Mouse (Mus musculus): ENCODE data around the gene Vps18. TPM values are rescaled to one million over a fixed set of nuclear protein-coding genes. Genes with fewer than 3 reads are reported as not detected.

Vps18 gene
- polyA plus RNA-seq, 1 experiment from 2014 or later: 28.2 TPM

DNA sequence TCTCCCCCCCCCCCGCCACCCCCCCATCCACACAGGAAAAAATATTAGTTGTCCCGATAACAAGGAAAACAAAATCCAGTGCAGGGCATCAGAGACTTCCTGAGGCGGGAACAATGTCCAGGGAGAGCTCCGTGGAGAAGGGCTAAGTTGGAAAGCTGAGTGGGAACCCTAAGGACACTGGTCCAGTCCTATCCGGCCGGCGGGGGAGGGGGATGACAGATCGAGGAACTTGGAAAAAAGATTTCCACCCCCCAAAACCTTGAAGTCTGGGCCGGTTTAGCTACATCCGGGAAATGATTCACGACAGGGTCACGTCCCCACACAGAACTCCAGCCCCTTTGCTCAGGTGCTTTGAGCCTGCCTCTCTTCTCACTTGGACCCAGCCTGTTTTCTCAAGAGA is 23.0 kb downstream of the Vps18 start:
- no peak overlapping the region for H3K4me2 ChIP-seq (ENCODE audit: low read length)
- no peak for ATAC-seq
- no peak overlapping the region for H3K9ac ChIP-seq (ENCODE audit: low read depth, low read length)
- H3K4me3 ChIP-seq (ENCODE audit: low read length): no peak overlapping the region
- H3K27ac ChIP-seq (ENCODE audit: low read depth, low read length): no peak overlapping the region
- 53% methylated on average over 12 of the region's 12 CpGs for WGBS
- 0 out of 2 replicates have a peak, but pooled peaks cover 2% of the 10 kb centered on the region for H3K4me1 ChIP-seq (ENCODE audit: control insufficient read depth, insufficient read depth, low read depth, low read length)
- H3K9me3 ChIP-seq (ENCODE audit: control insufficient read depth, low read length): peaks cover 2% of the 10 kb centered on the region; the same call in 1 of the 2 replicates
- H3K27me3 ChIP-seq (replicated peaks; ENCODE audit: control insufficient read depth, insufficient read depth, low read length): peaks cover 4% of the 10 kb centered on the region
- H3K36me3 ChIP-seq (ENCODE audit: control insufficient read depth, insufficient read depth, low read length): no peaks in the 10 kb centered on the region

DNA sequence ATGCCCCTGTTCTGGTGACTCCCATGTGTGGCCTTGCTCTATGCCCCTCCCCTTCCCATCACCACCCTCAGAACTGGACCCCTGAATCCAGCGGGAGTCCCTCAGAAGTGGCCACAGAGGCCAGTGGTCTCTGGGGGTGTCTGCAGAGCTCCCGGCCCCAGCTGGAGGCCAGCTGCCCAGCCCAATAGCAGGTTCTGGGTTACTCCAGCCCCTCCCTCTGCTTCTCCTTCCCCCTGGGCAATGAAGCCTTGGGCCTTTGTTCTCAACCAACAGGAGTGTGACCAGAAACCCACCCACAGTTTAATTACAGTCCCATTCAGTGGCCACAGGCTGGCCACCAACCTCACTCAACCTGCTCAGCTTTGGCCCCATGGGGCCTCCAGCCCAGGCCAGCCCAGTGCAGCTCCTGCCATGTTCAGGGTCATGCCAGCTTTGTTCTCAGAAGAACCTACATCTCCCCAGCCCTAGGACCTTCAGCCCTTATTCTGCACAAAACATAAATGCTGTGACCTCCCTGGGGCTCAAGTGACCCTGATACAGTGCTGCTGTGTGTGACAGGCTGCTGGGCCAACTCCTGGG is 23.9 kb downstream of the Vps18 start:
- Histone ChIP-seq H3K4me2 (ENCODE audit: low read length) (no peak overlapping the region), H3K9ac (ENCODE audit: low read depth, low read length) (no peak overlapping the region), H3K4me1 (ENCODE audit: control insufficient read depth, insufficient read depth, low read depth, low read length) (0 out of 2 replicates have a peak, but pooled peaks cover 2% of the 10 kb centered on the region), H3K4me3 (ENCODE audit: low read length) (no peak overlapping the region), H3K27ac (ENCODE audit: low read depth, low read length) (no peak overlapping the region), H3K9me3 (ENCODE audit: control insufficient read depth, low read length) (peaks cover 2% of the 10 kb centered on the region; the same call in 1 of the 2 replicates), H3K27me3 (replicated peaks; ENCODE audit: control insufficient read depth, insufficient read depth, low read length) (peaks cover 4% of the 10 kb centered on the region), H3K36me3 (ENCODE audit: control insufficient read depth, insufficient read depth, low read length) (no peaks in the 10 kb centered on the region)
- no peak for ATAC-seq
- 37% methylated on average over 2 of the region's 2 CpGs for WGBS

DNA sequence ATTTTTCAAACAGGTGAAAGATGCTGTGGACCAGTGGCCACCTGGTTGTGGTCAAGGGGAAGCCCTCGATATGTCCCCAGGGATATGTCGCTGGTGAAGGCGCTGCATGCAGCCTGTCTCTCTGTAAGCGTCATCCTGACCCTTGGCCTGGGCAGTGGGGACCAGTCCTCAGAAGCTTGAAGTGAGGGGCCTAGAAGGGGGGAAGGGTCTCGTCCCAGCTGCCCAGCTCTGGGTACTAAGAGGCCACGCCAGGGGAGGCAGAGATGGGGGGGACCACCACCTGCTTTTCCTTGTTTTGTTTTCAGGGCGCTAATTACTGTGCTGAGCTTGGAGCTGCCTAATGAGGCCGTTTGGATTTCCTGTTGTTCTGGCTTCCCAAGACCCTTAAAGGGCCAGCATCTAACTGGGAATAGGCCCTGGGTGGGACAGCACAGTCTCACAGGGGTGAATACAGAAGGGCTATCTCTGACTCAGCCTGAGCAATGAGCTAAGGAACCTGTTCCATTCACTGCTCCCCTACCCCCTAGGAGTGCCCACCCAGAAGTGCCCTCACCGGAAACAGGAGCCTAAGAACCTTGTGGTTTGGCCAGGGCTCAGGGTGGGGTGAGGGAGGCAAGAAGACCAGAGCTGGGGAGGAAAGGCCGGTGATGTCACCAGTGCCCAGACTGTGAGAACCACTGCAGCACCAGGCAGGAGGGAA is 25.4 kb downstream of the Vps18 start:
- 33% methylated on average over 10 of the region's 10 CpGs for WGBS
- Histone ChIP-seq H3K27ac (ENCODE audit: low read depth, low read length) (no peak overlapping the region), H3K9me3 (ENCODE audit: control insufficient read depth, low read length) (peaks cover 2% of the 10 kb centered on the region; the same call in 1 of the 2 replicates), H3K9ac (ENCODE audit: low read depth, low read length) (no peak overlapping the region), H3K27me3 (replicated peaks; ENCODE audit: control insufficient read depth, insufficient read depth, low read length) (peaks cover 9% of the 10 kb centered on the region), H3K4me3 (ENCODE audit: low read length) (no peak overlapping the region), H3K36me3 (ENCODE audit: control insufficient read depth, insufficient read depth, low read length) (no peaks in the 10 kb centered on the region), H3K4me1 (ENCODE audit: control insufficient read depth, insufficient read depth, low read depth, low read length) (0 out of 2 replicates have a peak, but pooled peaks cover 2% of the 10 kb centered on the region), H3K4me2 (ENCODE audit: low read length) (no peak overlapping the region)
- ATAC-seq: 0 out of 2 replicates have a peak, but pooled peaks have one; percentile 30

DNA sequence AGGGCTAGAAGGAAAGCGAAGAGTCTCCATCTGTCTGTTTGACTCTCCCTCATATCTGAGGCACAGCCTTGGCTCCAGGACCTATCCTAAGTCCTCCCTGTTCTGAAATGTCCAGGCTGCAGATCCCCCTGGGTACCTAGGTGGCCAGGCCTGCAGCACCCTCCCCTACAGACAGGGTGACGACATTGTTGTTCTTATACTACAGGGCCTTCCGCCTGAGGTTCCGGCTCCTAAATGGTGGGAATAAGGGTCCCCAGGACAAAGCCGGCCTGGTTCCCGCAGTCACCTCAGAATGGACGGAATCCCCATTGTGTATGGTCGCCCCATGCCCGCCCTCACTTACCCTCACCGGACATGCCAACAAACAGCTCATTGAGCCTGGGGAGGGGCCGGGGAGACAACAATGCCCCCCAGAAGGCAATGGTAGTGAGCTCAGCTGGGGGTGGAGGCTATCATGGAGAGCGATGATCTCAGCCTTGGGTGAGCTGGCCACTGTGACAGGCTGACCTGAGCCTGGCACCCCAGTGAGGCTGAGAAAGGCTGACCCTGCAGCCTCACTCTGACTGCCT is 26.3 kb downstream of the Vps18 start:
- WGBS: 64% methylated on average over 12 of the region's 12 CpGs
- no peak overlapping the region for H3K4me2 ChIP-seq (ENCODE audit: low read length)
- peaks cover 9% of the 10 kb centered on the region for H3K27me3 ChIP-seq (replicated peaks; ENCODE audit: control insufficient read depth, insufficient read depth, low read length)
- no peaks in the 10 kb centered on the region for H3K36me3 ChIP-seq (ENCODE audit: control insufficient read depth, insufficient read depth, low read length)
- no peak overlapping the region for H3K4me3 ChIP-seq (ENCODE audit: low read length)
- no peak overlapping the region for H3K9ac ChIP-seq (ENCODE audit: low read depth, low read length)
- no peak overlapping the region; the same call in 1 of the 2 replicates for H3K27ac ChIP-seq (ENCODE audit: low read depth, low read length)
- H3K9me3 ChIP-seq (ENCODE audit: control insufficient read depth, low read length): peaks cover 2% of the 10 kb centered on the region; the same call in 1 of the 2 replicates
- H3K4me1 ChIP-seq (ENCODE audit: control insufficient read depth, insufficient read depth, low read depth, low read length): 0 out of 2 replicates have a peak, but pooled peaks cover 2% of the 10 kb centered on the region
- no peak for ATAC-seq

DNA sequence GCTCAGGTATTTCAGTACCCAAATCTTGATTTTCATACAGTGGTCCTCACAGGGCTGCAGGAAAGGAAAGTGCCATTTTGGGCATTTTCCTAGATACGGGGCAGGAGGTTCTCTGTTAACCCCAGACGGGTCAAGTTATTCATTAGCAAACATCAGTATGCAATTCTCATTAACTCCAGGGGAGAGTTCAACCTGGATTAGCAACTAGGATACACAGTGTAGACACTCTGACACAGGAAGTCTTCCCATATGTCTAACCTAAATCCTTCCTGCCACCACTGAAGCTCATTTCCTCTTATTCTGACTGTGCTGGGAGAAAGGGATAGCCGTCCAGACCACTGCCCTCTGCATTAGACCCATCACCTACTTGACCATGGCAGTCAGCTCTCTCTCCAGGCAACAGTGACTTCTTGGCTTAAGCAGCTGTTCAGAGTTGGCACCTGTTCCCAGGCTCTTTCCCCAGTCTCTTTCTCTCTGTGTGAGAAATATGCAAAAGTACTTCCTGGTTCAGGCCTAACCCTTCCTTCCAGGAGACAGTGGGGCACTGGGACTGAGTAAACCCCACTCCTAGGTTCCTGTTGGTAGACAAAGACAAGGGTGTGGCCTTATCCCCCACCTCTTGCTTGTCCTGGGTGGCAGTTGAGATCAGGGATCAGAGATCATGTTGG is 29.6 kb downstream of the Vps18 start:
- ATAC-seq: no peak
- peaks cover 27% of the 10 kb centered on the region for H3K27me3 ChIP-seq (replicated peaks; ENCODE audit: control insufficient read depth, insufficient read depth, low read length)
- H3K4me3 ChIP-seq (ENCODE audit: low read length): no peak overlapping the region
- H3K36me3 ChIP-seq (ENCODE audit: control insufficient read depth, insufficient read depth, low read length): no peaks in the 10 kb centered on the region
- no peak overlapping the region for H3K4me2 ChIP-seq (ENCODE audit: low read length)
- 53% methylated on average over 3 of the region's 3 CpGs for WGBS
- H3K9me3 ChIP-seq (ENCODE audit: control insufficient read depth, low read length): peaks cover 2% of the 10 kb centered on the region; the same call in 1 of the 2 replicates
- H3K4me1 ChIP-seq (ENCODE audit: control insufficient read depth, insufficient read depth, low read depth, low read length): peaks cover 15% of the 10 kb centered on the region
- H3K9ac ChIP-seq (ENCODE audit: low read depth, low read length): no peak overlapping the region
- no peak overlapping the region for H3K27ac ChIP-seq (ENCODE audit: low read depth, low read length)

DNA sequence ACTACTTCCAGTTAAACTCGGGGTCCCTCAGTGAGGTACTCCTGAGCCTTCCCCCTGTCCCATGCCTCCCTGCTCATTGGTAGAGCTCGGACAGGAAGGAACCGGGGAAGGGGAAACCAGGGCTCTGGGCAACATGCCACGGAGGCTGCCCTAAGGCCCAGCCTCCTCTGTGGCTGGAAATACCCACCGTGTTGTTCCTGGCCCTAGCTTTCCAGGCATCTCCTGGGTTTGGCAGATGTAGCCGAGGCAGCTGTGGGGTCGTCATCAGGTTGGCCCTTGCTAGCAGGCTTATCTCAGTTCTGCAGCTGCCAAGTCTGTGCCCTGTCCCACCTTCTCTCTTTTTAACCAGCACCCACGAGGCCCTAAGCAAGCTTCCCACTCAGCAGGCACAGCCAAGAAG is 32.0 kb downstream of the Vps18 start:
- Histone ChIP-seq H3K9me3 (ENCODE audit: control insufficient read depth, low read length) (peaks cover 2% of the 10 kb centered on the region; the same call in 1 of the 2 replicates), H3K9ac (ENCODE audit: low read depth, low read length) (no peak overlapping the region), H3K4me2 (ENCODE audit: low read length) (no peak overlapping the region), H3K36me3 (ENCODE audit: control insufficient read depth, insufficient read depth, low read length) (no peaks in the 10 kb centered on the region), H3K27ac (ENCODE audit: low read depth, low read length) (no peak overlapping the region), H3K4me1 (ENCODE audit: control insufficient read depth, insufficient read depth, low read depth, low read length) (peaks cover 30% of the 10 kb centered on the region), H3K4me3 (ENCODE audit: low read length) (no peak overlapping the region), H3K27me3 (replicated peaks; ENCODE audit: control insufficient read depth, insufficient read depth, low read length) (peaks cover 42% of the 10 kb centered on the region)
- 68% methylated on average over 8 of the region's 8 CpGs for WGBS
- no peak for ATAC-seq

DNA sequence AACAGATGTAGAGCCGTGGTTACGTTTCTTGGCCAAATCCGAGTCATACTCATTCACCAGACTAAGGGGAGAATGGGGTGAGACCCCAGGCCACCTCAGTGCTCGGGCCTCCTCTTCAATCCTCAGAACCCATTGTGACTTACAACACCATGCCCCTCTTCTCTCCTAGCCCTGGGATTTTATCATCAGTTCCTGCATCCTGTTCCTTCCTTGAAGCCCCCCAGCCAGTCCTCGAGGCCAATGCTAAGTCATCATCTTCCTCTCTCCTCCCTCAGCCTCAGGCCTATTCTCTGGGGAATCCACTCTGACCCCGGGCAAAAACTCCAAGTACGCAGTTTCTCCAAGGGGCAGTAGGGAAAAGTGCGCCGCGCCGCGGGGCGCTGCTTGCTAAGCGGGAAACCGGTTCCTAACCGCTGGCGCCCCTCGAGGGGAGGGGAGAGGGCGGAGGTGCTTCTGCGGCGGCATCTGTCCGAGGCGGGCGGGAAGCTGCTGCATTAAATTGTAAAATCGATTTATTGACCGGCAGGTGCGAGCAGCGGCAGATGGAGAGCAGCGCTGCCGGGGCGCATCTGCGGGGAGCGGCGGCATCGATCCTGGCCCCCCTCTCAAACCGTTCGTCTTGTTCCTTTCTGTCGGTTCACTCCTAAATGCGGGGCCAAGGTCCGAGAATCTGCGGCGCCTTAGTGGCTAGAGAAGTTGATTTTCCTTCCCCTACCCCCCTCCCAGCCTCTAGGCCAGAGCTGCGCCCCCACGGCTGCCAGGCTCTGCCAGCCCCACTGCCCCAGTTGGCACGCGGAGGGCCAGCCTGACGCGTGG is 33.4 kb downstream of the Vps18 start:
- no peaks in the 10 kb centered on the region for H3K9me3 ChIP-seq (ENCODE audit: control insufficient read depth, low read length)
- WGBS: 3% methylated on average over 48 of the region's 48 CpGs
- H3K4me3 ChIP-seq (ENCODE audit: low read length): peak overlapping the region; percentile 40
- peaks cover 39% of the 10 kb centered on the region for H3K4me1 ChIP-seq (ENCODE audit: control insufficient read depth, insufficient read depth, low read depth, low read length)
- H3K36me3 ChIP-seq (ENCODE audit: control insufficient read depth, insufficient read depth, low read length): no peaks in the 10 kb centered on the region
- H3K4me2 ChIP-seq (ENCODE audit: low read length): peak overlapping the region; percentile 74
- no peak overlapping the region for H3K27ac ChIP-seq (ENCODE audit: low read depth, low read length)
- peak overlapping the region; percentile 5 for H3K9ac ChIP-seq (ENCODE audit: low read depth, low read length)
- peaks cover 39% of the 10 kb centered on the region for H3K27me3 ChIP-seq (replicated peaks; ENCODE audit: control insufficient read depth, insufficient read depth, low read length)
- ATAC-seq: no peak; the same call in 1 of the 2 replicates

DNA sequence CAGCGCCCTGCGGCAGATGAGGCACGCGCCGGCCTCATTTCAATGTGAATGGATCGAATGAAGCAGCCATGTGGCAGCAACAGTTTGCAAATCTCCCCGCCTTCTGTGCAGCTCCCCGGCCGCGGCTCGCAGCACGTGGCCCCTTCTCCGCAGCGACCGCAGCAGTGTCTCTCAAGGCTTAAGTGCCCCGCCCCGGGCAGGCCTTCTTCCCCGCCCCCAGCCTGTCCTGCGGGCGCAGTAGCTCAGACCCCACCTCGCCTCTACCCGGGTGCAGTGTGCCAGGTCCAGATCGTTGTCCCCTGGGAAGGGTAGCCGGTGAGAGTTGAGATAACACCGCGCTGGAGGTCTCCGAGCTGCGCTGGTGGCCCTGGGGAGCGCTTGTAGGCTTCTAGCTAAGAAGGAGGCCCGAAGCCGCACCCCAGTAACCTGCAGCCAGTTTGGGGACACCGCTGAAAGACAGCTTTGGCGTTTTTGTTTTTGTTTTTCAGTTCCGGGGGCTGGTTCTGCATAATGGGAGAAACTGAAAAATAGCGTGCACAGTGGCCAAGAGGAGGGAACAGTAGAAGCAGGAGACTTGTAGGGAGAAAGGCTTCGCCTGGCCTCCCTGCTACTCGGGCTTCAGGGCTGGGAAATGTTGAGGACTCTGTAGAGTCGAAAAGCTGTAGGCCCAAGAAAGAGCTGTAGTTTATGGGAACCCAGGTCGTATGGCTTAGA is 34.2 kb downstream of the Vps18 start:
- Histone ChIP-seq H3K4me1 (ENCODE audit: control insufficient read depth, insufficient read depth, low read depth, low read length) (peaks cover 43% of the 10 kb centered on the region), H3K4me2 (ENCODE audit: low read length) (peak overlapping the region; percentile 74), H3K27ac (ENCODE audit: low read depth, low read length) (no peak overlapping the region), H3K27me3 (replicated peaks; ENCODE audit: control insufficient read depth, insufficient read depth, low read length) (peaks cover 37% of the 10 kb centered on the region), H3K9me3 (ENCODE audit: control insufficient read depth, low read length) (no peaks in the 10 kb centered on the region), H3K4me3 (ENCODE audit: low read length) (peak overlapping the region; percentile 40), H3K36me3 (ENCODE audit: control insufficient read depth, insufficient read depth, low read length) (no peaks in the 10 kb centered on the region), H3K9ac (ENCODE audit: low read depth, low read length) (peak overlapping the region; percentile 5)
- peak; percentile 61; the same call in 1 of the 2 replicates for ATAC-seq
- 5% methylated on average over 39 of the region's 39 CpGs for WGBS
